Mouse (Mus musculus) erythroblast, embryonic 14.5 days (primary cell): ENCODE results near the gene Psap.

Experiments
- GATA1 ChIP-seq: IDR thresholded peaks from 2 replicates; pipeline ENCODE4 v1.6.1; 2012; ENCODE audit warnings: low read length, inconsistent platforms, mixed read lengths
- TAL1 ChIP-seq: IDR thresholded peaks from 3 replicates; pipeline ENCODE4 v1.6.1; 2012; ENCODE audit warnings: low read length, inconsistent platforms, mixed read lengths

- TF ChIP-seq TAL1 (no peak), GATA1 (no peak)
These were observed 17.2 kb downstream of the Psap start for GRCm38 (mm10) chr10:60294621-60295020.
